Mouse (Mus musculus) intestine, embryonic 16.5 days (tissue): ENCODE data around the gene Sesn2. TPM values are rescaled to one million over a fixed set of nuclear protein-coding genes. Genes with fewer than 3 reads are reported as not detected.
A peak's percentile ranks its signal among the peaks of the same experiment; 100 is the strongest.
"Not testable (repeated sequence)": the region's sequence is repeated elsewhere in the genome, so short reads cannot be mapped to it uniquely, and the experiment has no call there.

Source experiments
- ATAC-seq: fragments of 200-750 bp; cut with Nextera tagmentation; 2 replicates; pipeline ENCODE4 v1.8.0; 2017; ENCODE audit warnings: moderate TSS enrichment, moderate library complexity
- H3K27ac ChIP-seq: fragments of 300-500 bp; sonication (generic); 2 replicates; pipeline ENCODE4 v1.5.1; 2014; ENCODE audit warnings: mild to moderate bottlenecking, low read length
- H3K27me3 ChIP-seq: fragments of 300-500 bp; sonication (generic); replicated peaks from 2 replicates; pipeline ENCODE4 v1.6.1; 2014; ENCODE audit warnings: low read length, control low read depth, mixed read lengths; ENCODE audit not compliant: control insufficient read depth, insufficient read depth
- H3K36me3 ChIP-seq: fragments of 300-500 bp; sonication (generic); 2 replicates; pipeline ENCODE4 v1.6.1; 2014; ENCODE audit warnings: low read length, control low read depth; ENCODE audit not compliant: control insufficient read depth, insufficient read depth
- H3K4me1 ChIP-seq: fragments of 300-500 bp; sonication (generic); 2 replicates; pipeline ENCODE4 v1.6.1; 2014; ENCODE audit warnings: low read length, control low read depth, mixed read lengths; ENCODE audit not compliant: control insufficient read depth, insufficient read depth
- H3K4me2 ChIP-seq: fragments of 300-500 bp; sonication (generic); 2 replicates; pipeline ENCODE4 v1.6.1; 2014; ENCODE audit warnings: low read depth, low read length, control low read depth
- H3K4me3 ChIP-seq: fragments of 300-500 bp; sonication (generic); 2 replicates; pipeline ENCODE4 v1.5.1; 2014; ENCODE audit warnings: mild to moderate bottlenecking, low read length
- H3K9ac ChIP-seq: fragments of 300-500 bp; sonication (generic); 2 replicates; pipeline ENCODE4 v1.6.1; 2014; ENCODE audit warnings: low read depth, low read length
- H3K9me3 ChIP-seq: fragments of 300-500 bp; sonication (generic); 2 replicates; pipeline ENCODE4 v1.6.1; 2016; ENCODE audit warnings: low read length, control low read depth; ENCODE audit not compliant: control insufficient read depth
- WGBS: fragments of 180-500 bp; shearing (Covaris S2); extraction: QIAGEN DNeasy Blood & Tissue Kit; methylation state at CpG from one replicate; pipeline ENCODE4 v1.1.7; 2014; 5-methylcytosine and 5-hydroxymethylcytosine counted together
- polyA plus RNA-seq: library from polyadenylated mRNA; unstranded; fragments of >200 nt; fragmentation: Nextera tagmentation; extraction: Ambion mirVana; gene quantifications from 2 replicates; pipeline ENCODE4 v1.2.1, GENCODE M21; 2015

The Sesn2 gene
- 11.6 and 12.4 TPM in 2 replicates for polyA plus RNA-seq

GRCm38 (mm10) chr4:132510352-132510798 lies at the start of gene Sesn2:
Gene Sesn2, minus strand, starts transcription at chr4:132510501.
- Histone ChIP-seq H3K36me3 (no peaks in the 10 kb centered on the region), H3K27ac (peak within 1 kb of the TSS; percentile 85), H3K9ac (peak within 1 kb of the TSS; percentile 87), H3K4me1 (peaks cover 6% of the 10 kb centered on the region), H3K27me3 (no peaks in the 10 kb centered on the region), H3K4me3 (peak within 1 kb of the TSS; percentile 85), H3K9me3 (no peaks in the 10 kb centered on the region), H3K4me2 (peak within 1 kb of the TSS; percentile 74)
- WGBS: 0% methylated on average over 32 of the region's 32 CpGs
- peak; percentile 94 for ATAC-seq

DNA sequence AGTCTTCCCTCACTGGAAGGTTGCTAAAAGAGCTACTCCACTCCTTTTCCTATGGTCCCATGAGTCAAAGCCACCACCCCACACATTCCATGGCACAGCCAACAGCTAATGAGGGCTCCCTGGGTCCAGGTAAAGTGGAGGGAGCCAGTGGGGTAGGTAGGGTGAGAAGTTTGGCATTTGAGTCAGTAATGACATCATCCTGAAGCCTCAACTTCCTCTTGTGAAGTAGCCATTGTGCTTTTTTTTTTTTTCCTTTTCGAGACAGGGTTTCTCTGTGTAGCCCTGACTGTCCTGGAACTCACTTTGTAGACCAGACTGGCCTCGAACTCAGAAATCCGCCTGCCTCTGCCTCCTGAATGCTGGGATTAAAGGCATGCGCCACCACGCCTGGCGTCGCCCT lies 45.2 kb upstream of the Sesn2 start:
- H3K27me3 ChIP-seq, H3K27ac ChIP-seq, H3K9ac ChIP-seq, ATAC-seq, H3K4me1 ChIP-seq, H3K9me3 ChIP-seq, H3K4me2 ChIP-seq, H3K4me3 ChIP-seq: not testable (repeated sequence)
- WGBS: 91% methylated on average over 7 of the region's 7 CpGs
- peaks cover 13% of the 10 kb centered on the region for H3K36me3 ChIP-seq

- 69% methylated on average over 8 of the region's 8 CpGs for WGBS
- H3K4me2 ChIP-seq: no peak overlapping the region
- ATAC-seq: 0 out of 2 replicates have a peak, but pooled peaks have one; percentile 16
- H3K4me1 ChIP-seq: peaks cover 9% of the 10 kb centered on the region; the same call in 1 of the 2 replicates
- peaks cover 15% of the 10 kb centered on the region for H3K36me3 ChIP-seq
- peak overlapping the region; percentile 51 for H3K27ac ChIP-seq
- no peak overlapping the region for H3K9ac ChIP-seq
- H3K27me3 ChIP-seq: no peaks in the 10 kb centered on the region
- no peaks in the 10 kb centered on the region for H3K9me3 ChIP-seq
- no peak overlapping the region for H3K4me3 ChIP-seq
Measured at GRCm38 (mm10) chr4:132554653-132555052, 44.4 kb upstream of the Sesn2 start.

DNA sequence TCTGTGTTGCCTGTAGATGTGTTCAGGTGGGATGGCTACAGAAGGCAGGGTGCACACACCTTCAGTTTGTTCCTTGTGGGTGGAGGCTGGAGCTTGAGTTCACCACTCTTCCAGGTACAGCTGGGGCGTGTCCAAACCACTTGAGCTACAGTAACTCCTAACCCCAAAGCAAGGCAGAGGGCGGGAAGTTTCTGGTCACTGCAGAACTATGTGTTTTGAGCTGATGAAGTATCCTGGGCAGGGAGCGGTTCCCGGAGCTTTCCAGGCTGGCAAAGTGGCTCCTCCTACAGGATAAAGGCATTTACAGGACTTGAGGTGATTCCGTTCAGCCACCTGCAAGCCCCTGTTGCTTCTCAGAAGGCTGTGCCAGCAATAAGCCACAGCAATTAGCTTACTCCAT lies 43.9 kb upstream of the Sesn2 start:
- no peak overlapping the region for H3K4me2 ChIP-seq
- H3K4me1 ChIP-seq: peaks cover 9% of the 10 kb centered on the region; the same call in 1 of the 2 replicates
- H3K9me3 ChIP-seq: no peaks in the 10 kb centered on the region
- no peaks in the 10 kb centered on the region for H3K27me3 ChIP-seq
- peak overlapping the region; percentile 51 for H3K27ac ChIP-seq
- H3K9ac ChIP-seq: no peak overlapping the region
- no peak overlapping the region for H3K4me3 ChIP-seq
- 0 out of 2 replicates have a peak, but pooled peaks have one; percentile 13 for ATAC-seq
- H3K36me3 ChIP-seq: peaks cover 15% of the 10 kb centered on the region
- 65% methylated on average over 5 of the region's 5 CpGs for WGBS

DNA sequence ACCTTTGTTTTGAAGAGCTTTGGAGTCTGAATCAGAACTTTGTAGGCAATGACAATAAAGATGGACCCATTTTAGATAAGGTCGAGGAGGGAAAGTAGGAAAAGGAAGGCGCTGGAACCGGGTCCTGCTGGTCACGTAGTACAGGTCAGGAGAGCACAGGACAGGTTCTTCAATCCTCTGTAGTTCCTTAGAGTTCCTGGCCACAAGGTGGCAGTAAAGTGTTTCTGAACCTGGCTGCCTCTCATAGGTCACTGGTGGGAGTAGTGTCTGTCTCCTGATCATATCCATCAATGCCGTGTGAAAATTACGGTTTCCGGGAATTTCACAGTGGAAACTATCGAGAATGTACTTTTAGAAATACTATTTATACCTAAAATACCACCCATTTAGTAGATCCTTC lies 35.5 kb upstream of the Sesn2 start:
- 25% methylated on average over 8 of the region's 8 CpGs for WGBS
- Histone ChIP-seq H3K4me1 (no peaks in the 10 kb centered on the region), H3K36me3 (peaks cover 23% of the 10 kb centered on the region), H3K27me3 (no peaks in the 10 kb centered on the region), H3K4me3 (no peak overlapping the region), H3K27ac (no peak overlapping the region), H3K9me3 (no peaks in the 10 kb centered on the region), H3K4me2 (no peak overlapping the region), H3K9ac (no peak overlapping the region)
- ATAC-seq: 0 out of 2 replicates have a peak, but pooled peaks have one; percentile 70

GRCm38 (mm10) chr4:132542724-132543123 lies 32.4 kb upstream of the Sesn2 start:
- Histone ChIP-seq H3K4me3 (no peak overlapping the region), H3K27ac (no peak overlapping the region), H3K4me2 (no peak overlapping the region), H3K27me3 (no peaks in the 10 kb centered on the region), H3K9me3 (no peaks in the 10 kb centered on the region), H3K9ac (no peak overlapping the region), H3K4me1 (no peaks in the 10 kb centered on the region), H3K36me3 (peaks cover 19% of the 10 kb centered on the region)
- 69% methylated on average over 1 of the region's 1 CpGs for WGBS
- ATAC-seq: no peak

- H3K4me1 ChIP-seq: peaks cover 11% of the 10 kb centered on the region
- no peak for ATAC-seq
- H3K27me3 ChIP-seq: no peaks in the 10 kb centered on the region
- H3K4me3 ChIP-seq: no peak overlapping the region
- no peak overlapping the region for H3K9ac ChIP-seq
- 84% methylated on average over 4 of the region's 4 CpGs for WGBS
- H3K27ac ChIP-seq: no peak overlapping the region
- no peaks in the 10 kb centered on the region for H3K9me3 ChIP-seq
- H3K36me3 ChIP-seq: peaks cover 14% of the 10 kb centered on the region; the same call in 1 of the 2 replicates
- no peak overlapping the region for H3K4me2 ChIP-seq
Measured at GRCm38 (mm10) chr4:132541413-132541812, 31.1 kb upstream of the Sesn2 start.

GRCm38 (mm10) chr4:132539481-132539880 lies 29.2 kb upstream of the Sesn2 start:
- peaks cover 11% of the 10 kb centered on the region; the same call in 1 of the 2 replicates for H3K36me3 ChIP-seq
- no peak for ATAC-seq
- WGBS: 90% methylated on average over 5 of the region's 5 CpGs
- no peaks in the 10 kb centered on the region for H3K27me3 ChIP-seq
- H3K4me2 ChIP-seq: no peak overlapping the region
- no peak overlapping the region for H3K4me3 ChIP-seq
- no peak overlapping the region for H3K27ac ChIP-seq
- H3K9me3 ChIP-seq: no peaks in the 10 kb centered on the region
- H3K4me1 ChIP-seq: peaks cover 20% of the 10 kb centered on the region
- H3K9ac ChIP-seq: no peak overlapping the region

GRCm38 (mm10) chr4:132535406-132536121 lies 25.3 kb upstream of the Sesn2 start, which contains the start of gene Dnajc8:
Gene Dnajc8, plus strand, starts transcription at chr4:132535550.
- ATAC-seq: peak; percentile 64
- H3K27ac ChIP-seq: peak within 1 kb of the TSS; percentile 90
- H3K4me2 ChIP-seq: peak within 1 kb of the TSS; percentile 69
- H3K4me3 ChIP-seq: peak within 1 kb of the TSS; percentile 99
- peak within 1 kb of the TSS; percentile 97 for H3K9ac ChIP-seq
- peaks cover 28% of the 10 kb centered on the region for H3K4me1 ChIP-seq
- H3K27me3 ChIP-seq: no peaks in the 10 kb centered on the region
- under 1% methylated on average over 60 of the region's 60 CpGs for WGBS
- H3K36me3 ChIP-seq: peaks cover under 1% of the 10 kb centered on the region; the same call in 1 of the 2 replicates
- H3K9me3 ChIP-seq: no peaks in the 10 kb centered on the region
